Mouse (Mus musculus): Measurements from ENCODE around the gene Olfr1437. TPM values are rescaled to one million over a fixed set of nuclear protein-coding genes. Genes with fewer than 3 reads are reported as not detected.
"Not testable (repeated sequence)": the region's sequence is repeated elsewhere in the genome, so short reads cannot be mapped to it uniquely, and the experiment has no call there.

The Olfr1437 gene
- not detected for total RNA-seq (2021)

DNA sequence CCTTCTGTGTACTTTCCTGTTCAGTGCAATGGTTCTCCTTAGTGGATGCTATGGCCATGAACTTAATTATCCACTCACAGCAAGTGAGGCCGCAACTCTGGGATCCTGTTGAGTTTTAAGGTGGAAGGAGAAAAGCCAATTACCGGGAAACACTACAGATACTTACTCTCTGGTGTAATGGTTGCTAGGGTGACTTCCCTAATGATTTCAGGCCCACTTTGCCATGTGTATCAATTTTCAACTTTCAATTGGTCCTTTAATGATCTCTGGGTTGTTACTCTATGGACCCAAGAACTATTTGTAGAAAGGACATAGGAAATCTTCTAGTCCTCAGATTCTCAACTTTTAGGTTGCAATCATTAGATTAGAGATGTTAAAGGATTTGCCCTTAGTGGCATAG is at the start of gene Olfr1437:
TSS of gene Olfr1437 (minus strand) at position 101 of the 400 bp plus-strand sequence.
- no peak for DNase-seq

DNA sequence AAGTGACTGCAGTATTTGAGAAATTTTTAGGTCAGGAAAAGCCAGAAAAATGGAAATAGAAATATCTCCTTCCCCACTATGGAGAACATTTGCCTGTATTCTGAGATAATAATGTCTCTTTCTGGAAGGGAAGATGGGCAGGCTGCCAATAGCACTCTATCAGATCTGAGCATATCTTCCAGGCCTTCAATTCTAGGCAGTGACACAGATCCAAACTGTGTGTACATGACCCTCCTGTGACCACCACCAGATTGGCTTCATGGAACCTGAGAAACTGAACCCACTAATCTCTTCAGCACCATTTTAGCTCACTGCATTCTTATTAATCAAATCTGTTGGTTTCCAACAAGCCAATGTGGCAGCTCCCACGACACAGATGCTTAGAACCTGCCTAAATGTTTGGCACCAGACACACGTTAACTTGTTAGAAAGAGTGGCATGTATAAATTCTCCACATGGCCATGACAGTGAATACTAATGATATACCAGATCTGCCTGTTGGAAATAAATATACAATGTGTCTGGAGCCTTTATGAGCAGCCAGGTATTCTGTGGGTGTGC is 49.6 kb upstream of the Olfr1437 start:
- peak; percentile 70 to 73 for DNase-seq

DNA sequence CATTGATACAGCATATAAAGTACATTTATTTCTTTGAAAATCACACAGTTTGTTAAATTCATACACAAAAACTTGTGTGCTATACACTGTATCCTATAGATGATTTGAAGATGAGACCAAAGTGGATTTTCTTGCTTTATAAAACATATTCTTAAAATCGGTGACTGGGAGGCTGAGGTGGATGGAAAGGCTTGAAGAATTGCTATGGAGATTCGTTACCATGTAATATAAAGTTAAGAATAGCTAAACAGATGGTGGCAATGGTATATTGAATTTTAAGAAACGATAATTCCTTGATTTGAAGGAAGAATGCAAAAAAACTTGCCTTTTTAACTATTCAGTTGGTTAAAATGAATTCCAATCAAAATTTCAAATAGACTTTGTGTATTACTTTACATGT is 48.1 kb upstream of the Olfr1437 start:
- DNase-seq = no peak

DNA sequence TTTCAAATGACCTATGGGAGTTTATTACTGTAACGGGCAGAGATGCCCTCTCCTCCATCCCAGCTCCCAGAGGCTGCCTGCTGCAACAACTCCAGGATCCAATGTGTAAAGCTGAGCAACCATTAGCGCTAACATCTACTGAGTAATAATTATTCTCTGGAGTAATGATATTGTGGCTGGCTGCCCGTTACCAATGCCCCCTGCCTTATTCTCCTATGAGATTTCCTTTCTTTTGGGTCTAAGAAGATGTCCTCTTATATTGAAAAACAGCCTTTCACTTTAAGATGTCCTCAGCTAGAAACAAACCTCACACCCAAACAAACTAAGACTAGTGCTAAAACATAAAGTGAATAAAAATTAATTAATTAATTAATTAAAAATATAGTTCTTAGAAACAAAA is 10.9 kb upstream of the Olfr1437 start, which contains the start of gene Olfr1438-ps1:
TSS of gene Olfr1438-ps1 (minus strand) at position 101 of the 400 bp plus-strand sequence.
- no peak for DNase-seq

DNA sequence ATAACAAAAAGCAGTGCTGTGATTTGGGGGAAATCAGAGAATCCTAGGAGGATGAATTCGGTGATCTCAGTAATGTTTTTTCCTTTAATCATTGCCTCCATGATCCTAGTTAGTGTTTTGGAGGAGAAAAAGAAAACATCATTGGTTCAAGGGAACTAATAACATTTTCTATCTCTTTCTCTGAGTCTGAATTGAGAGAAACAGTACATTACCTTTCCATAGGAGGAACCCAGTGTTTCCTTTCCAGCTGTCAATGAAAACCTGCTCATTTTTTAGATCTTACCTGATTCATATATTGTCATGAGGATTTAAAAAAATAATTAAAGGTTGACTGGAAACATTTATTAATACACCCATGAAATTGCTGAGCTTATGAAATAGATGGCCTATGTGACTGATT is 25.9 kb downstream of the Olfr1437 start, which contains the start of gene Olfr1436:
TSS of gene Olfr1436 (minus strand) at position 101 of the 400 bp plus-strand sequence.
- not testable (repeated sequence) for DNase-seq

DNA sequence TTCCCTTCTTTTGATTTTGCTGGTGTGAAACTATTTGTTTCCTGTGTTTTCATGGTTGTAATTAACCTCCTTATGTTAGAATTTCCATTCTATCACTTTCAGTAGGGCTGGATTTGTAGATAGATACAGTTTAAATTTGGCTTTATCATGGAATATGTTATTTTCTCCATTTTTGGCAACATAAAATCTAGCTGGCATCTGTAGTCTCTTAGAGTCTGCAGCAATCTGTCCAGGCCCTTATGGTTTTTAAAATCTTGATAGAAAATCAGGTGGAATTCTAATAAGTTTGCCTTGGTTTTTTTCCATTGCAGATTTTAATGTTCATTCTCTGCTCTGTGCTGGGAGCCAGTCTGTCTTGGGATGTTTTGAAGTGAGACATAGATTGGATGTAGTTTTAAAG is 31.9 kb downstream of the Olfr1437 start:
- no peak for DNase-seq

DNA sequence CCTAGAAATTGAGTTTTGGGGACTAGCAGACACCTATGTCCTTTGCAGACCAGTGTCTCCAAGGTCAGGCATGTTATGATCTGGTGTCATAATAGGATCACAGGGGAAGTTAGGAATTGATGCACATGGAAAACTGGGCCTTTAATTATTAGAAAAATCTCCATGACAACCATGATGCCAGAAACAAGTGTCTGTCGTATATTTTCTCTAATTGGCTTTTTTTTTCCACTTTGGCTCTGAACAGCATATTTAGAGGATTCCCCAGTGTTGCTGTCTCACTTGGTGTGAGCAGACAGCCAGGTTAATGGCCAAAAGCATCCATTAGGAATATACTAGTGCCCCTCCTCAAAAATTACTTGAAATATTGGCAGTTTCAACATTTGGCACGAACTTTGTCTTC is 45.3 kb downstream of the Olfr1437 start, which contains the start of gene Olfr1434:
TSS of gene Olfr1434 (plus strand) at position 301 of the 400 bp plus-strand sequence.
- no peak for DNase-seq

Other genes with a start within 250 kb of the Olfr1437 start
- gene Olfr1425, start 247.4 kb downstream of the Olfr1437 start, total RNA-seq (2021) = not detected
- gene Olfr1426, start 233.1 kb downstream of the Olfr1437 start, total RNA-seq (2021) = not detected
- not detected for gene Olfr1427, start 221.8 kb downstream of the Olfr1437 start, total RNA-seq (2021)
- not detected for gene Olfr1428, start 209.2 kb downstream of the Olfr1437 start, total RNA-seq (2021)
- not detected for gene Olfr76, start 201.9 kb downstream of the Olfr1437 start, total RNA-seq (2021)
- not detected for gene Olfr1555-ps1, start 155.0 kb downstream of the Olfr1437 start, total RNA-seq (2021)
- not detected for gene Olfr1431, start 124.5 kb downstream of the Olfr1437 start, total RNA-seq (2021)
- gene Olfr1432, start 92.5 kb downstream of the Olfr1437 start, total RNA-seq (2021) = not detected
- gene Olfr262, start 83.4 kb downstream of the Olfr1437 start, total RNA-seq (2021) = not detected
- gene Olfr235, start 64.1 kb downstream of the Olfr1437 start, total RNA-seq (2021) = not detected
- not detected for gene Olfr1434, start 45.2 kb downstream of the Olfr1437 start, total RNA-seq (2021)
- gene Olfr1436, start 26.0 kb downstream of the Olfr1437 start, total RNA-seq (2021) = not detected
- not detected for gene Olfr1438-ps1, start 10.8 kb upstream of the Olfr1437 start, total RNA-seq (2021)
- not detected for gene Olfr1440, start 62.2 kb upstream of the Olfr1437 start, total RNA-seq (2021)
- gene Olfr1441, start 92.3 kb upstream of the Olfr1437 start, total RNA-seq (2021) = not detected
- not detected for gene Pfpl, start 102.8 kb upstream of the Olfr1437 start, total RNA-seq (2021)
- gene Mpeg1, start 135.7 kb upstream of the Olfr1437 start, total RNA-seq (2021) = 1 to 10 TPM; 6.7 to 7.4 TPM
- gene Dtx4, start 176.4 kb upstream of the Olfr1437 start, total RNA-seq (2021) = 10 to 100 TPM; 33.6 to 36.6 TPM
- 1 to 10 TPM; 1.3 to 1.6 TPM for gene Fam111a, start 220.6 kb upstream of the Olfr1437 start, total RNA-seq (2021)